Mouse (Mus musculus) brain, embryonic 14.5 days (tissue): Measurements from ENCODE around the gene B3galnt1. TPM values are rescaled to one million over a fixed set of nuclear protein-coding genes. Genes with fewer than 3 reads are reported as not detected.

Source experiments
- DNase-seq: peaks from one replicate; pipeline ENCODE4 v3.0.0-alpha.2; 2011; ENCODE audit warnings: low read depth
- CTCF ChIP-seq: fragments of 200-500 bp; IDR thresholded peaks from 2 replicates; pipeline ENCODE4 v1.5.1; 2012; ENCODE audit warnings: inconsistent platforms, mild to moderate bottlenecking, moderate library complexity, borderline replicate concordance; ENCODE audit not compliant: insufficient read depth, insufficient read length; ENCODE audit errors: extremely low read depth
- POLR2A ChIP-seq: fragments of 200-500 bp; IDR thresholded peaks from 2 replicates; pipeline ENCODE4 v1.6.1; 2012; ENCODE audit warnings: mild to moderate bottlenecking, inconsistent platforms, borderline replicate concordance; ENCODE audit not compliant: poor library complexity, insufficient read depth, insufficient read length, severe bottlenecking; ENCODE audit errors: extremely low read depth
- polyA plus RNA-seq: library from polyadenylated mRNA; depleted of rRNA; stranded (reverse); fragments of >200 nt; gene quantifications from 2 replicates; pipeline ENCODE4 v1.2.3, GENCODE M21; 2012; rRNA removed

B3galnt1 gene
- polyA plus RNA-seq, 1 experiment = 41.2 TPM

DNA sequence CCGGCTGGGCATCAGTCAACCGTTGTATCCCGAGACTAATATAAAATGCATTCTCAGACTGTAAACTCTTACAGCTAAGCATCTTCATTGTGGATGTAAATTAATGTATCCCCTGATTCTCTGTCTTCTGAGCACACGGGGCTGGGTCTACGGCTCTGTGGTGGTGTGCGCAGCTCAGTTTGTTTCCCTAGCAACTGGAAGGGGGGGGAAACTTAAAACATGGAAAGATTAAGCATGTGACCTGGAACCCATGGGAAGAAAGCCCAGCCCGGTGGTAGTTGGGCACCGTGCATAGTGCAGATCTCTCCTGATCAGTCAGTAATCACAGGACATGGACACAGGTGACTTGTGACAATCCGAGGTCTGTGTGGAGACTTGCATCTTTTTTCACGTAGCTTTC, 63.3 kb downstream of the B3galnt1 start:
- peak; percentile 79 for DNase-seq
- TF ChIP-seq POLR2A = no peak
- TF ChIP-seq CTCF = no peak

- no peak for DNase-seq
- no peak for TF ChIP-seq CTCF
- TF ChIP-seq POLR2A = no peak
Measured at GRCm38 (mm10) chr3:69532687-69533086, 66.1 kb downstream of the B3galnt1 start.

DNA sequence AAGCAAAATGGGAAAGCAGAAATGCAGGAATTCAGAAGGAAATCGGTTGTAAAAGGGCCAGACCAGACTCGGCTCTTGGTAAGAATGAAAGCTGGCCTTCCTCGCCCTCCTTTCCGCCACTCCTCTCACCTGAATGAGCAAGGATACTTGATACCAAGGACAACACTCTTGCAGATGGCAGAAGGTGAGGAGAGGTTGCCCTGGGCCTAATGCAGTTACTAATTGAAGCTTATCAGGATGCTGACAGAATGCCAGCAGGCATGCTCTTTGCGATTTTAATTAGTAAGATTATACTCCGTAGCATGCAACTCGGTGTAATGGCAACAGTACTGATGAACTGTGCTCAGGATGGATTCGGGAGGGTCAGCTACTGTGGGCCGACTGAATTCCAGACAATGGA, 67.2 kb downstream of the B3galnt1 start:
- peak; percentile 78 for DNase-seq
- no peak for TF ChIP-seq CTCF
- TF ChIP-seq POLR2A = no peak

- TF ChIP-seq POLR2A (no peak), CTCF (no peak)
- DNase-seq = no peak
Measured at GRCm38 (mm10) chr3:69529576-69529975, 69.2 kb downstream of the B3galnt1 start.

GRCm38 (mm10) chr3:69527384-69527783, 71.4 kb downstream of the B3galnt1 start:
- no peak for TF ChIP-seq POLR2A
- no peak for TF ChIP-seq CTCF
- no peak for DNase-seq

- TF ChIP-seq CTCF = no peak
- TF ChIP-seq POLR2A = no peak
- peak; percentile 29 for DNase-seq
Measured at GRCm38 (mm10) chr3:69525072-69525529, 73.7 kb downstream of the B3galnt1 start.

DNA sequence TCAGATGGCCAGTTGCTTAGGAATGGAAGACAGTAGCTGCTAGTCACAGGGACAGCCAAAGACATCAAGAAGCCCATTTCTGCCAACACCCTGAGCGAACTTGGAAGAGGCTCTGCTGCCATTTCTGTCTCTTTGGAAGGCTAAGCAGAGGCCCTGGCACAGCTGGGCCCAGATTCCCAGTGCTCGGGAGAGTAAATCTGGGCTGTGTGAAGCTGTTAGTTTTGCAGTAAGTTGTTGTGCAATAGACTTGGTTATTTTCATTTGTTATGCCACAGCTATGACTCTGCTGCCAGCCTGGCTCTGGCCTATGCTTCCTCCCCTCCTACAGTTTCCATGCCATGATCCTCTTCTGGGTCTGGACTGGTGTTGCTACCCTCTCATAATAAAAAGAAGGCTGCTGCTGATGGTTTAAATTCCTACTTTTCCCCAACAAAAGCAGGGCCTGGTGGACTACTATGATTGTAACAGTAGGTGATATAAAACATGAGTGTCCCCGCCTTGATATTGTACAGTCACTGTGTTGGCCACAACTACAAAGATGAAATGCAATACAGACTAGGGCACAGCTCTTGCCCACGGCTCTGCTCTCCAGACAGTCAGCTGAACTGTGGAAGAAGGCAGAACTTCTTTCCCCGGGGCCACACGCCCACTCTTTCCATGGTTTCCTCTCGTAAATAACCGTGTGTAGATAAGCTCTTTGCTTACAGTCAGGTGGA, 74.2 kb downstream of the B3galnt1 start:
- TF ChIP-seq POLR2A (no peak), CTCF (no peak)
- no peak for DNase-seq

Other genes starting within 250 kb of the B3galnt1 start
- 35.4 and 37.0 TPM in 2 replicates for gene Nmd3, start 123.0 kb upstream of the B3galnt1 start, polyA plus RNA-seq